Mouse (Mus musculus) induced T-regulatory cell, adult 2 months (primary cell): ENCODE measurements around the gene Ihh.

Source experiments
- DNase-seq: peaks from one replicate; pipeline ENCODE4 v3.0.0-alpha.2; 2012; ENCODE audit warnings: low read depth

Gene Ihh

GRCm38 (mm10) chr1:74951556-74952210 lies at the start of gene Ihh:
Ihh (minus strand) TSS chr1:74951672.
- no peak for DNase-seq

DNA sequence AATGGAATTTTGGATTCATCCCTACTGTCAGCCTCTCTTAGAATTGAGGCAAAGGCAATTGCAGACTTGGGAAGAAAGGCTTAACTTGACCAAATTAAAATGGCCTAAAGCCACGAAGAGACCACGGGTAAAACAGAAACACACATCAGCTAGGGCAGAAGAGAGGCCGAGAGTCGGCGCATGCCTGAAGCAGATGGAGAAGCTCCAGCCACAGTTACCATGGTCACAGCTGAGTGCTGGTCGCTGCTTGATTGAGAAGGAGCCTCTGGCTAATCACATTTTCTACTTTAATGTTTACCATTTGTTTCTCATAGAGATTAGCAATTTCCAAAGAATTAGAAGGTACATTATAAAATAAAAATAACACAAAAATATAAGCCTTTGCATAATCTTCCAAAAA lies 49.7 kb upstream of the Ihh start:
- no peak for DNase-seq

DNA sequence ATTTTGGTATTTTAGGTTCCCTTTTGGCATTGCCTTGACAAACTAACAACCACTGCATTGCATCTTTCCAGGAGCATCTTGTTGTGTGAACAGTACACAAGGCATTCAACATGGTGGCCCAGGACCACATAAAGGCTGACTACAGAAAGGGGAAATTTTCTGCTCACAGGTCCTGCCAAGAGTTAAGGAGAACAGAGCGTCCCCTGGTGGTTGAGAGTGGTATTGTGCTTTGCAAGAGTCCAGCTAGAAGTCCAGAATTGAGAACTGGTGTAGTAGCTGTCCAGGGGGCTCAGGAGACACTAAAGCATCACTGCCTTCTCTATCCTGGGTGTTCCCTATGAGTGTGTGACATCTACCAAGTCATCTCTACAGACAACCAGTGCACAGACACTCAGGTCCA lies 49.0 kb upstream of the Ihh start:
- DNase-seq = peak; percentile 79

DNA sequence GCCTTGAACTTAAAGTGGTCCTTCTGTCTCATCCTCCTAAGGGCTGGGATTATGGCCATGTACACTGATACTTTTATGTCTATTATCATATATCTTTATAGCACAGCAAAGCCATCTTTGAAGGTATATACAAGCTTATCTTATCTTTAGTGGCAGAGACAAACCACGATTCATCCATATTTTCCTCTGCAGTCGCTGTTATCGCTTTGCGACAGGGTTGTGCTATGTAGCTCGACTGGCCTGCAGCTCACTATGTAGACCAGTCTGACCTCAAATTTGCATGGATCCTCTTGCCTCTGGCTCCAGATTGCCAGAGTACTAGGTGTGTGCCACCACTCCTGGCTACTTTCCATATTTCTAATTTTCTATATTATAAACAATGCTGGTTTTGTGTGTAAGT lies 47.7 kb upstream of the Ihh start:
- no peak for DNase-seq

- DNase-seq = no peak
Observed at GRCm38 (mm10) chr1:74997231-74997630, 45.8 kb upstream of the Ihh start.

DNA sequence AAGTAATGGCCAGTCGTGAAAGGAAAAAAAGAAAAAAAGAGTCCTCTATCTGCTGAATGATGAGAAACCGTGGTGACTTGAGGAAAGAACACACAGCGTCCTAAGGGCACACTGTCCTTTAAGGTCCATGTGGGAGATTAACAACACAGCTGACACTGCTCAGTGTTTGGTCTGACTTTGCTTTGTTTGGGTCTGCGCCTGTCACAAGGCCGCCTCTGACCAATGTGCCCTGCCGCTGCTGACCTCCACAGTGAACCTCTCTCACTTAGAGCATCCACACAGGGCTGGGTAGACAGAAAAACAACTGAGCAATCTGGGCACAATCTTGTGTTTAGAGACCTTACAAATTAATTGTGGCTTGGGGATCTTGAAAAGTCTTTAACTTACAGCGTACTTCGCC lies 25.5 kb upstream of the Ihh start:
- no peak for DNase-seq

- DNase-seq = no peak
Observed at GRCm38 (mm10) chr1:74975936-74976335, 24.5 kb upstream of the Ihh start.

- peak; percentile 41 for DNase-seq
Observed at GRCm38 (mm10) chr1:74973590-74973989, 22.1 kb upstream of the Ihh start.

DNA sequence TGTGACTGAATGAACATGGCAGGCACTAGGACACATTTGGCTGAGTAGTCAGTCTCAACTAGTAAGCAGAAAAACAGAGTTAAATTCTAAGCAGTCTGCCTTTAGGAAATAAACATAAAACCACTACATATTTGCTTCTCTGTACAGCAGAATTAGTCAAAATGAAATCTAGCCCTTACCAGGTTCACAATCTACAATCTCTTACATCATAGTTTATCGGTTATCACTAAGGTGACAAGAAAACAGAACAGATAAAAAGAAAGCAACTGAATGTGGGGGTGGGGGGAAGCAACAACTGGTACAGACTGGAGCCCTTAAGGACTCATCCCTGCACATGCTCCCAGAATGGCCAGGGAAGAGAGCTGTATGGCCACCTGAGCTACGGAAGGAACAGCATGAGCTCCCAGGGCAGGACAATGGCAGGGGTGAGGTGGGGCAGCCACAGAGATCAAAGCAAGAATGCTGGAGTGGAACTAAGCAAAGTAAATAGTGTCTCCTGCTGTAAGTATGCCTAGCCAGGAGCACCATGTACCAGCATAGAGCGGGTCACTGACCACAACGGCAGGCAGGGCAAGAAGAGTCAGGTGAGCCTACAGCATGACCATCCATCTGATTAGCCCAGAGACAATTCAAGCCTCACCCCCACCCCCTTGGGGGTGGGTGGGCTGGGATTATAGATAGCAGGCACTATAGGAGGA lies 20.0 kb upstream of the Ihh start:
- DNase-seq = peak; percentile 86

- DNase-seq = no peak
Observed at GRCm38 (mm10) chr1:74967962-74968580, 16.6 kb upstream of the Ihh start.

DNA sequence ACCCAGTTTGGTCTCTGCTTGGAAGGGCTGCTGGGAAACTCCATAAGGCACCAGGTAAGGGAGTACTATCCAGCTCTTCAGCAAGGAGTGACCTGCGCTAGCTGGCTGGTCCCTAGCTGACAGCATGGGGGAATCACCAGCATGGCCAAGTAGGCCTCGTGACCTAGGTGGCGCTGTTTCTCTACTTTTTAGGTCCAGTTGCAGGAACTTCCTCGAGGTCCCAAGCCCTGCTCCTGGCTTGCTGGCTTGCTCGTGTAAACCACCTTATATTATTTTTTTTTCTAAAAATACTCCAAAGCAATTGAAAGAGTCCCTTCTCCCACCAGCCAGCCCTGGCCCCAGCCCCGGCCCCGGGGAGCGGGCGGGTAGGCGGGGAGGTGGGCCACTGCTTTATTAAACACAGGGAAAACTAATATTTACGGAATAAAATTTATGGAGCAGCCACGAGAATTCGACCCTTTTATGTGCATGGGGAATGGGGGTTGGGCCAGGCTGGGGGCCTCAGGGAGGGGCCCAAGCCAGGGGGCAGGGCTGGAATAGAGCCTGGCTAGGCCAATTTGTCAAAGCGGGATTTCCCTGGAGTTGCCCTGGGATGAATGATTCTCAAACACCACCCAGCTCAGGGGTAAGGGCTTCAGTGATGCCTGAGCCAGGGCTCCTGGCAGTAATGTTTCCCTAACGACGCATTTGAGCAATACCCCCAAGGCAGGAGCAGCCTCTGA lies 13.2 kb upstream of the Ihh start:
- DNase-seq = peak; percentile 85

GRCm38 (mm10) chr1:74962853-74963227 lies 11.4 kb upstream of the Ihh start:
- no peak for DNase-seq

DNA sequence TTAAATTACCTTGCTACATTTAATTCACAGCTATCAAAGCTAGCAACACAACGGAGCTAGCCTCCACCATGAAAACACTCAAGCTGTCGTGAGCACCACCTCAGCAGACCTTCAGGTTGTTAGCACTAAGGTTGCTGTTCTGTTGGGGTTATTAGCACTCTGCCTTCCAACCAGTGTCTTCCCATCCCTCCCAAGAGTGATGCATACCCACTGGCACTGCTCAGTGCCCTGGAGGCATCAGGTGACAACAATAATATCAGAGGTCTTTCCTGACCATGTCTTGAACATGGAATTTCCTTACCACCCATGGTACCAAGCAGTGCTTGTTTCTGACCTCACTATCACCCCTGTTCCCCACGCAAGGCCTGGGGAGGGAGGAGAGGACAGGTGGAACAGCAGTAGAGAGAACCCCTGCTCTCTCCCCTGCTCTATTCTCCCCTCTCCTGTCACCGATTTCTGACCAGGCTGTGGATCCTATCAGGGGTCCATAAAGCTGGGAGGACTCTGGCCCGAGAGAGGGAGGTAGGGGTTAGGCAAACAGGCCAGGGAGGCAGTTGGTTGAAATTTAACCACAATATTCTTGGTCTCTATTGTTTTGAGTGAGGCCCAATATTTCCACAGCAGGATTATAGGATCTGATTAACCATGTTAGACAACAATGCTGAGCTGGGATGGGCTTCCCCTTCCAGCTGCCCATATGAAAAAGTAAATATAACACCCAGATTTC lies 10.8 kb upstream of the Ihh start:
- DNase-seq = no peak

DNA sequence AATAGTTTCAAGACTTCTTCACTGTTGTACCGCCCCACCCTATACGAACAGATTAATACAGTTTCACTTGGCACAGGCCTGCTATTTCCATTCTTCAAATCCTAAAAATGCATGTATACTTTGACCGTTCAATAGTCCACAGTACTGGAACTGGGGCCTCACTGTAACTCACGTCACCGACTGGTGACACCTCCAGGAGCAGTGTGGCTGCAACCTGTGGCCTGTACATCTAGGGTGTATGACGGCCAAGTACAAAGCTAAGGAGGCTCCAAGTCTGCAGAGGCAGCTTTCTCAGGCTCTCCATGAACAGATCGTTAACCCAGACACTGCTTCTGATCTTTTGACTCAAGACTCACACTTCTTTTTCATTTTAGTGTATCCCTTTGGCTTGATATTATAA lies 10.2 kb upstream of the Ihh start:
- DNase-seq = no peak

GRCm38 (mm10) chr1:74960059-74960458 lies 8.6 kb upstream of the Ihh start:
- DNase-seq = no peak

- DNase-seq = no peak
Observed at GRCm38 (mm10) chr1:74950576-74951490, 639 bp downstream of the Ihh start.

- DNase-seq = no peak
Observed at GRCm38 (mm10) chr1:74950066-74950465, 1.4 kb downstream of the Ihh start.

- DNase-seq = no peak
Observed at GRCm38 (mm10) chr1:74949666-74950050, 1.8 kb downstream of the Ihh start.

DNA sequence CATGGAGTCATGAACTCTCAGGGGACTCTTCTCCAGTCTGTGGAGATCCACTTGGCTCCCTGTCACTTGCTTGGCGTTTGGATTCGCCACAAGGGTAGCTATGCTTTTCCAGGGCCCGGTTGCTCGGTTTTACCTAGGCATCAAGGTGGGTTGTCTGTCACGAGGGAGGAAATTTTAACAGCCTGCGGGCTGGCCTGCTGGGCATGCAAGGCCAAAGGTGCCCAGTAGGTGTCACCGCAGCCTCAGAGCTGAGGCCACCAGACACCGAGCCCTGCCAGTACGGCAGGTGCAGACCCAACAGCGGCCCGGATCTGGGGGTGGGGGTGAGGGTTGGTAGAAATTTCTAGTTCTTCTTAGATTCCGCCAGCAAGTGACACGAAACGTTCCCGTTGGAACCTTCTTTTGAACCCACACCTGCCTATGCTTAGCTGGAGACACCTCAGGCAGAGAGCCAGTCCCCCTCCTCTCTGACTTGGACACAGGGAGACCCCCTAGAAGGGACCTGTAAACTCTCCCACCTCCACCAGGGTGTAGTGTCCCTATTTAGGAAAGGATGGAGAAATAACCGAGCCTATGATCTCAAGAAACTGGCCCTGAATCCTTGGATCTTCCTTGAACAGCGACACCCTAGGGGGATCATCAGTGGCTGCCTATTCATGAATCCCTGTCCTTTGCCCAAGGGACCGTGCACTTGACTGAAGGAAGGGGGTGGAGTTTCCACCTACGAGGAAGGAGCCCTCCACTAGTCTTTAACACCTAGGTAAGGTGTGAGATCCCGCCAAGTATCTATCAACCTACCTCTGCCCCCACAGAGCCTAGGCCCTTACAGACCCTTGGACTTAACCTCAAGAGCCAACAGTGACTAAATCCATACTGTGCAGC lies 2.4 kb downstream of the Ihh start:
- DNase-seq = peak; percentile 73
